Mouse (Mus musculus): ENCODE data around the gene Timm13.

The Timm13 gene

GRCm38 (mm10) chr10:80911891-80912290, 11.1 kb upstream of the Timm13 start:
- in situ Hi-C loops (cut with MboI, MseI), result no loop called here

- in situ Hi-C loops (cut with MboI, MseI), result no loop called here
Measured at GRCm38 (mm10) chr10:80911354-80911753, 10.6 kb upstream of the Timm13 start.

DNA sequence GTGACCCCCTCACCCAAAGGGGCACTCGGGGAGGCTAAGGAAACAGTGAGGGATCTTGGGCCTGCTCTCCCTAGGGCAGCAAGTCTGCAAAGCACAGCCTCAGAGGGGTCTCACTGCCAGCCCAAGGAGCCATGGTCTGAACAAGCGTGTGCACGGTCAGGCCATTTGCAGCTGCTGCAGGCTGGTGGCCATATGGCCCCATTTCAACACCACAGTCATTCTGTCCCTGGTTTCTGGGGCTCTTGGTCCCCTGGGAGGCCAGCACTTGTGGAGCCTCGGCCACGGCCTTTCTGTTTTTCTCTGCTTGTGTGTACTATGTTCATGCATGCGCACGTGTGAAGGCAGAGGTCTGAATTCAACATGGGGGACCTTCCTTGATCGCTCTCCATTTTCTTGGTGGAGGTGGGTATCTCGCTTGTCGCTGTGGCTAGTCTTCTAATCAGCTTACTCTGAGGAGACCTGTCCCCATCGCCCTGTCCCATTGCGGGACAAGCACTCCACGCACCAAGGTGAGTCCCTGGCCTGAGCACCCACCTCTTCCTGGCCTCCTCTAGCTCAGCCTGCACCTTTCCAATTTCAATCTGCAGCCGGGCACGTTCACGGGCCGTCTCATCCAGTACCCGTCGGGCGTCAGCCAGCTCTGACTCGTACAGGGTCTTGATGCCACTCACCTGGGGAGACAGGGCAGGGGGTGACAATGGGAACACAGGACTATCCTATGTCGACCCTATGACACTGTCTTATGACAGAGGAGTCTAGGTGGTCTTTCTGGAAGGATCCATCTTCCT, 8.8 kb upstream of the Timm13 start:
- in situ Hi-C loops (cut with MboI, MseI), result no loop called here

- in situ Hi-C loops (cut with MboI, MseI), result no loop called here
Measured at GRCm38 (mm10) chr10:80904709-80905108, 3.9 kb upstream of the Timm13 start.

DNA sequence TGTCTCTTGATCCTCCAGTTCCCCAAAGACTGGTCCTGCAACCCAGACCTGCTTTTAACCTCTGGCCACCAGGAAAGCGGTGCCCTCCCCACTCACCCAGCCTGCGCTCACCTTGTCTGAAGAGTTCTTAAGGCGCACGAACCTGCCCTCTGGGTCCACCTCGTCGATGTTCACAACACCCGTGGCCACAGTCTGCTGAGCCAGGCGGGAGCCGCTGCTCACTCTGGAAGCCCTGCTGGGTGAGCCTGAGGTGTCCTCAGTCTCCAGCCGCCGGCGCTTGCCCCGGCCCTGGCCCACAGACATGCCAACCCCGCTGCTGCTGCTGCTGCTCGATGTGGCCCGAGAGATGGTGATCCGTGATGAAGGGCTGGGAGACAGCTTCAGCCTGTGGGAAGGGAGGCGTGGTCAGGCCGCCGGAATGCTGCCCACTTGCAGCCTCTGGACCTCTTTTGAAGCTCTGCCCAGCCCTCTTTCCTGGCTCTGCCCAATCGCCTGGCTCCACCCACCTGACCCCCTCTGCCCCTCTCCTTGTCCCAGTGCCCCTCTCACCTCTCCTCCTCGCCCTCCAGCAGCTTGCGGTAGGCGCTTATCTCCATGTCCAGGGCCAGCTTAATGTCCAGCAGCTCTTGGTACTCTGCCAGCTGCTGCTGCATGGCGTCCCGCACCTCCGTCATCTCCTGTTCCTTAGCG, 3.4 kb upstream of the Timm13 start:
- in situ Hi-C loops (cut with MboI, MseI), result no loop called here

- in situ Hi-C loops (cut with MboI, MseI), result no loop called here
Measured at GRCm38 (mm10) chr10:80903282-80903681, 2.5 kb upstream of the Timm13 start.

DNA sequence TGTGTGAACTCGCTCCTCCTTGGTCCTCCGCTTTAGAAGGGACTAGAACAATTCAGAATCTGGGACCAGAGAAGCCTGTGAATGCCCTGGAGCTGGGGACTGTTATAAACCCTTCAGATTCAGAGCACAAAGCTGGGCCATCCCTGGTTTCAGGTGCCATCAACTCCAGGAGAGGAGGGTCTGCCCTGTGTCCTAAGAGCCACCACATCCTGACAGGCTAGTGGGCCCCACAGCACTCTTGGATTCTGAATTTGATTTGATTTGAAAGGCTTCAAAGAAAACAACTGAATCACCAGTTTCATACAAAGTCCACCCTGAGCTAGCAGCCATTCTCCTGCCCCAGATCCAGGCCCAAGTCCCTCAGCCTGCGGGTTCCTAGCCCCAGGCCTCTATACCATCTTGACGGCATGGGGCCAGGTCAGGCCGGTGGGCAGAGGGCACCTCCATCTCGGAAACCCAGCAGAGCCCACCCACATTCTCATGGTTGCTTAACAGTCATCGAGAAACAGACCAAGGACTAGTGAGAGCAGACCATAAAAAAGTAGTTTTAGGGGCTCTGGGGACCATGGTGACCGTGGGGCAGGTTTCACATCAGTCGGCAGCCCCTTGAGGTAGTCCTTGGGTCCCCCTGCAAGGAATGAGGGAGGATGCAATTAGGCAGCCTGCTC, 1.6 kb upstream of the Timm13 start:
- in situ Hi-C loops (cut with MboI, MseI), result no loop called here

DNA sequence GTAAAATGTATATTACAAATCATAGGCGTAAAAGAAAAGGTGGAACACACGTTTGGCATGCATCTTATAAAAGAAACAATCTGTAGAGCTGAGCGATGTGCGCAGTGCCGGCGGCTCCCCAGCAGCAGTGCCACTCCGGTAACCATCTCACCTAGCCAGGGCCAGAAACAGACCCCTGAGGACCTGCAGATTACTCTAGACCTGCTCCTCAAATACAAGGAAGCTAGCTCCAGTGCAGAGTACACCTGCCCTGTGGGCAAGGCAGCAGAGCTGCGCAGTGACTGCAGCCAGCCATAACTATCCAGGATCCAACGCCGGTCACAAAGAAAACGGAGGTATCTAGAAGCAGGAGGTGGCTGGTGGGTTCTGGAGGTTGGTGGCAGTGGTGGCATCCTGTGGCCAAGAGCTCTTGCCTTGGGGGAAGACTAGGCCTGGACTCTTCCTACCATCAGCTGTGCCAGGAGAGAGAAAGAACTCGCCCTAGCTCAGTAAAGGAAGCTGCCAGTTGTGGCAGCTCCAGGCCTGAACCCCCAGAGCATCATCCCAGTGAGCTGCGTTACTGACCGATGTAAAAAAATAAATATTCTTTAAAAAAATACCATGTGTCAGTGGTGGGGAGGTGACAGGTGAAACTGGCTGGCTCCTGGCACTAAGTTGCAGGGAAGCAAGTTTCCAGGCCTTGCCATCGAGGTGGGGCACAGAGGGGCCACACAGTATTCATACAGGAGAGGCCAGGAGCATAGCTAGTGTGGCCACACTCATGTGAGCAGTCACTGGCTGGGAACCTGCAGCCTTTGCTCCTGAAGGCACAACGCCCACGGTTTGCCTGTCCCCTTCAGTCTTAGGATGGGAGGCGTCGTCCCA, 872 bp upstream of the Timm13 start:
- in situ Hi-C loops (cut with MboI, MseI), result no loop called here

DNA sequence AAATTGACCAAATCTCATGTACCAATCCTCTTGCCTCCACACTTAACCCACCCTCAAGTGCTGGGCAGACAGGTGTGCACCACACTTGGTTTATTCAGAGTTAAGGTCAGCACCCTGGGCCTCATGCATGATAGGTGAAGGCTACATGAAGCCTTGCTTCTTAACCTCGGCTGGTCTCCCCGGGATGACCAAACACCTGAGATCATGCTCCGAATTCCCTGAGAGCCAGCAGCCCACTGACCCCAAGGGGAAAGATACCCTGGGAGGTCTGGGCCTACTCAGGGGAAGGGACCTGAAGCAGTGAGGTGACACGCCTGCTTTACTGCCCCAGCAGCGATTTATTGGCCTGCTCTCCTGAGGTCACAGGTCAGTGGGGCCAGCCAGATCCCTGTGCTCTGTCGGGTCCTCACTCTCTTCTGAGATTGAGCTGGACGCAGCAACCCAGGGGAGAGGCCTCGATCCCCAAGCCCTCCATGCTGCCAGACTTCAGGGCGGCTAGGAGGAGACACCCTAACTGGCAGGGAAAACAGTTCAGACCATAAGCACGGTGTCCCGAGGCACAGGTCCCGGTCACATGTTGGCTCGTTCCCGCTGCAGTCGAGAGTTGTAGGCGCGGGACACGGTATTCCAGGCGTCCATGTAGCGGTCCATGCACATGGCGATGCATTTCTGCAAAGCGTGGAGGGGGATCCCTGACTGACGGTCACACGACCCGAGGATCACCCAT, 1.0 kb downstream of the Timm13 start:
- in situ Hi-C loops (cut with MboI, MseI), result no loop called here

DNA sequence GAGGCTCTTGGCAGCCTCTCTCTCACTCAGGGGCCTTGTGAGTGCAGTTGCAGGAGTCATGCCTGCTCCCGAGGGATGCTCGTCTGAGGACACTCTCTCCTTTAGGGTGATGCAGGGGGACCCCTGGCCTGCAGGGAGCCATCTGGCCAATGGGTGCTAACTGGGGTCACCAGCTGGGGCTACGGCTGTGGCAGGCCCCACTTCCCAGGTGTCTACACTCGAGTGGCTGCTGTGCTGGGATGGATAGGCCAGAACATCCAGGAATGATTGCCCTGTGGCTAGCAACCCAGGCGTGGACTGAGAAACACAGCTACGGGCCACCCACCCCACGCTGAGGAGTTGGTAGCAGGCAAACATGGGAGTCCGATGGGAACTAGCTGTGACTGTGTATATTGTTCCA, 1.7 kb downstream of the Timm13 start:
- in situ Hi-C loops (cut with MboI, MseI), result no loop called here

DNA sequence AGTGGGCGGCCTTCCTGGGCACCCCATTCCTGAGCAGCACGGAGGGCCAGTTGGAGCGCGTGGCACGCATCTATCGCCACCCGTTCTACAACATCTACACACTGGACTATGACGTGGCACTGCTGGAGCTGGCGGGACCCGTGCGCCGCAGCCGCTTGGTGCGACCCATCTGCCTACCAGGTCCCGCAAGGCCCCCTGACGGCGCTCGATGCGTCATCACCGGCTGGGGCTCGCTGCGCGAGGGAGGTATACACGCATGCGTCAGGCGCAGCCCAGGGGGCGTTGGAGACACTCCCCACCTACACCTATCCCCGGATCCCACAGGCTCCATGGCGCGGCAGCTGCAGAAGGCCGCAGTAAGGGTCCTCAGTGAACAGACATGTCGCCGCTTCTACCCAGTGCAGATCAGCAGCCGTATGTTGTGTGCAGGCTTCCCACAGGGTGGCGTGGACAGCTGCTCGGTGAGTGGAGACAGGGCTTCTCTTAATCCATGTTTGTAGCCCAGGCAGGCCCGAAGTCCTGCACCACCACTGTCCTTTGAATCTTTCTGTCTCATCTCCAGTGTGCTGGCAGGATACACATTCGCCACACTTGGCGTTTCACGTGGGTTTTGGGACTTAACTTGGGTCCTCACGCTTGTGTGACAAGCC, 2.8 kb downstream of the Timm13 start:
- in situ Hi-C loops (cut with MboI, MseI), result no loop called here

DNA sequence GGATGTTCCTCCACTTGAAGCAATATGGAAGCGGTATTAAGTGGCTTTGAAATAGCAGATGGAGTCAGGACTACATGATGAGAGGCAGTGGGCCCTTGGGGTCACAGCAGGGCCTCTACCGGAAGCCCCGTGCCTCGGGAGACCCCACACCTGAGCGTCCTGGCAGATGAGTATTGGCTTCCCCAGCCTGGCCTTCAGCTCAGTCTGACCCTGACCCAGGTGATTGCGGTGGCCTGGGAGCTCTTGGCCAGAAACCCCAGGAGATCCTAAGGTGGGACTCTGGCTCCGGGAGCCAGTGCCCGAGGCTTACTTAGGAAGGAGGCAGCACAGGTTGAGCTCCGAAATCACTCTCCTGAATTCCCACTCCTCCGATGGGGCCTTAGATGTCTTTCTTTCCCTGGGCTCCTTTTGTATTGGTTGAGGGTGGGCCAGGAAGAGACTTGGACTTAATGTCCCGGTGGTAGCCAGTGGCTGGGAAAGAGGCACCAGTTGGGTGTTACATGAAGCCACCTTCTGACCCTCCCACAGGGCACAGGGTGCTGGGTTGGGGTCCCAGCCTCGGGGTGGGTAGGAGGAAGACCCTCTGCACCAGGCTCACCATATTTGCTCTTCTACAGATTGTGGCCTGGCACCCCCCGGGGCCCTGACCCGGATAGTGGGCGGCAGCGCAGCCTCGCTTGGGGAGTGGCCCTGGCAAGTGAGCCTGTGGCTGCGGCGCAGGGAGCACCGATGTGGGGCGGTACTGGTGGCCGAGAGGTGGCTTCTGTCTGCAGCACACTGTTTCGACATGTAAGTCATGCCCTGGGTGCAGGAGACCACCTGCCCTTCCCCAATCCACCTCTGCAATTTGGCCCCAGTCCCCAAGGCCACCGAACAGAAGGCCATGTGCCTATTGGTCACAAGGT, 3.9 kb downstream of the Timm13 start:
- in situ Hi-C loops (cut with MboI, MseI), result no loop called here

DNA sequence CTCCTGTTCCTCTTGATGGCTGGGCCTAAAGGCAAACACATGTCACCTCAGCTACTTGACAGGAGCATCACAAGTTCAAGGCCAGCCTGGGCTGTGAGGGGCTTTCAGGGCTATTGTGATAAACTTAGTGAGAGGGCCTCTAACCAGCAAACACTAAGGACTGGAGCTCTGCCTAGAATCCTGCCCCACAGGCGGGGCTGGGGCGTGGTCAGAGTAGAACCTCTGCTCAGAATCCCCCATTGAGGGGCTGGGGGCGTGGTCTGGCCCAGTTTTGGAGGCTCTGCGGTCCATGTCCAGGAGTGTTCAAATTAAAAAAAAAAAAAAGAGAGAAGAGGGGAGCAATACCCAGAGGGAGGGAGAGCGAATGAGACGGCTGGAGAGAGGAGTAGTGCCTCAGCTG, 5.1 kb downstream of the Timm13 start:
- in situ Hi-C loops (cut with MboI, MseI), result no loop called here

- in situ Hi-C loops (cut with MboI, MseI), result no loop called here
Measured at GRCm38 (mm10) chr10:80895100-80895499, 5.7 kb downstream of the Timm13 start.

DNA sequence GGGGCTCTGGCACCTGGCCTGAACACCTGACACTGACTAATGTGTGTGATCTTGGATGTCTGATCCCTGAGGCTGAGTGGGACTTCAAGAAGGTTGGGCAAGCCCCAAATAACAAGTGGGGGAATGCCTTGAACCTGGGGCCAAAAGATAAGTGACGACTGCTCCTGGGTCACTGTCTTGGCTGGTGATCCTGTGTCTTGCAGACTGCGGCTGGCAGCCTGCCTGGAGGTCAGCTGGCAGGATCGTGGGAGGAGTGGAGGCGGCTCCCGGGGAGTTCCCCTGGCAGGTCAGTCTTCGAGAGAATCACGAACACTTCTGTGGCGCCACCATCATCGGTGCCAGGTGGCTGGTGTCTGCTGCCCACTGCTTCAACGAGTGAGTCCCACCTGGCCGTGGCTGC, 13.6 kb downstream of the Timm13 start:
- in situ Hi-C loops (cut with MboI, MseI), result loop anchor here in 1 of 2 experiments (10.0 kb wide), 1 partner anchor 58 kb away; no protein-coding TSS in a partner anchor

GRCm38 (mm10) chr10:80881301-80881700, 19.5 kb downstream of the Timm13 start:
- in situ Hi-C loops (cut with MboI, MseI), result loop anchor here (5.0 to 10.0 kb wide), 2 partner anchors 64 to 111 kb away; no protein-coding TSS in a partner anchor

DNA sequence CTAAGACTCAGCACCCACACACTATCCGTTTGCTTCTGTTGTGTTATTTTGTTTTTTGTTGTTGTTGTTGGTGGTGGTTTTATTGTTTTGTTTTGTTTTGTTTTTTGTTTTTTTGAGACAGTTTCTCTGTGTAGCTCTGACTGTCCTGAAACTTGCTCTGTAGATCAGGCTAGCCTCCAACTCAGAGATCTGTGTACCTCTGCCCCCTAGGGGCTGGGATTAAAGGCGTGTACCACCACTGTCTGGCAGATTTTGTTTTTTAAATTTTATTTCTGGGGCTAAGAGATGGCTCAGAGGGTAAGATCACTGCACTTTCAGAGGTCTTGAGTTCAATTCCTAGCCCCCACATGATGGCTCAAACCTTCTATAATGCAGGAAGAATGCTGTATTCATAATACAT, 19.9 kb downstream of the Timm13 start:
- in situ Hi-C loops (cut with MboI, MseI), result loop anchor here (5.0 to 10.0 kb wide), 2 partner anchors 64 to 111 kb away; no protein-coding TSS in a partner anchor

GRCm38 (mm10) chr10:80880131-80880641, 20.6 kb downstream of the Timm13 start:
- in situ Hi-C loops (cut with MboI, MseI), result loop anchor here (5.0 to 10.0 kb wide), 2 partner anchors 65 to 112 kb away; no protein-coding TSS in a partner anchor

- in situ Hi-C loops (cut with MboI, MseI), result loop anchor here (5.0 kb wide), 4 partner anchors 39 to 129 kb away; partner anchors contain the start of gene Jsrp1 (in 1 of the 2)
Measured at GRCm38 (mm10) chr10:80876594-80876993, 24.2 kb downstream of the Timm13 start.

All from T-helper 17 cell (primary cell).